Mouse (Mus musculus): Measurements from ENCODE around the gene 2810004N23Rik.

DNA sequence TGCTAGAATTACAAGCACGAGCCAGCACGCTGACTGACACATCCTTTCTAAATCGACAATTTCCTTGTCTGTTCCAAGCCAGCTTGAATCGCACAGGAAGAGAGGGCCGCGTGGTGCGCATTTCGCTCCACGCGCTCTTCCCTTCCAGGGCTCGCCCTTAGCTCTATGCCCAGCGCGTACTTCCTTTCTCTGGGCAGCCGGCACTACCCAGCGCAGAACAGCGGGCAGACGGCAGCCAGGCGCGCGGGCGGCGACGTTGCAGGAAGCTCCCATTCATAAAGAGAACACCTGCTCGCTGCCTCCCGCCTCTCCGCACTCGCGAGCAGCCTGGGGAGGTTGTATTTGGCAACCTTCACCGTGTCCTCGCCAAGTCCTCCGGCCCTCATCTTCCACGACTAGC lies 70.7 kb downstream of the 2810004N23Rik start:
- no peak for TF ChIP-seq CTCF (conservative IDR thresholded peaks at IDR 0.05; ENCODE audit: insufficient read depth, insufficient read length, low read depth, low read length)
- TF ChIP-seq POLR2A (IDR thresholded peaks at IDR 0.05; ENCODE audit: low read depth, low read length) = no peak
